Mouse (Mus musculus) small intestine, adult 2 months (tissue): ENCODE data around the gene Gm20604.

Experiments used
- CTCF ChIP-seq: fragments of 200-500 bp; IDR thresholded peaks from 2 replicates; pipeline ENCODE4 v1.5.1; 2012; ENCODE audit warnings: low read depth, mild to moderate bottlenecking, control low read depth, inconsistent platforms, low read length, moderate library complexity, mixed read lengths; ENCODE audit not compliant: insufficient replicate concordance, insufficient read length; ENCODE audit errors: extremely low read depth
- POLR2A ChIP-seq: fragments of 200-500 bp; IDR thresholded peaks from 2 replicates; pipeline ENCODE4 v1.6.1; 2012; ENCODE audit warnings: low read depth, mild to moderate bottlenecking, control low read depth, inconsistent platforms, low read length, moderate library complexity

GRCm38 (mm10) chr12:102697381-102697780, 61.1 kb downstream of the Gm20604 start:
- TF ChIP-seq CTCF: no peak
- TF ChIP-seq POLR2A: no peak
